Mouse (Mus musculus): ENCODE results near the gene Fgd5.
"Not testable (repeated sequence)": the region's sequence is repeated elsewhere in the genome, so short reads cannot be mapped to it uniquely, and the experiment has no call there.

The Fgd5 gene

GRCm38 (mm10) chr6:92065721-92066496 lies 87.2 kb downstream of the Fgd5 start:
- DNase-seq (ENCODE audit: low read depth, low spot score), result no peak

DNA sequence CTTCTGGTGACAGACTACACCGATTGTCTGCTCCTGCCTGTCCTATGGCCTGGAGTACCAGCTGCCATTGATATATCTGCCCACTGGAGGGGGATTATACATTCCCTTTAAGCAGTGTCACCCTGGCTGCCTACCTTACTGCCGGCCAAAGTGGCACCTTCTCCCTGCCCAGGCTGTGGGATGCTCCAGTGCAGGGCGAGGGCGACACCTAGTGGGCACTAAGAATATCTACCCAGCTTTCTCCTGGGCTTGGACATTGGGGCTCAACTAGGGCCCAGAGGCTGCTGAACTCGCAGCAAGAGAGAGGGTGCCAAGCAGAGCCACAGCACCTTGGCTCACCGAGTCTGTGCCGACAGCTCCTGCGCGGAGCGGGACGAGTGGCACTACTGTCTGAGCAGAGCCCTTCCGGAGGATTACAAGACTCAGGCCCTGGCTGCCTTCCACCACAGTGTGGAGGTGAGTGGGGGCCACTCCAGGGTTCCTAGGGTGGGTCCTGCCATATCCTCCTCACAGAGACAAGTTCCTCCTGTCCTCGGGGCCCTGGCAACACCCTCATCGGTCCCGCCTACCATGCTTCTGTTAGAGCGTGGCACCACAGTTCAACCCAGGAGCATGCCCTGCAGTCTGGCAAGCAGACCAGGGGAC lies 88.6 kb downstream of the Fgd5 start:
- DNase-seq (ENCODE audit: low read depth, low spot score), result no peak

GRCm38 (mm10) chr6:92071121-92071839 lies 92.6 kb downstream of the Fgd5 start:
- no peak for DNase-seq (ENCODE audit: low read depth, low spot score)

GRCm38 (mm10) chr6:92080730-92081129 lies 102.1 kb downstream of the Fgd5 start:
- no peak for DNase-seq (ENCODE audit: low read depth, low spot score)

DNA sequence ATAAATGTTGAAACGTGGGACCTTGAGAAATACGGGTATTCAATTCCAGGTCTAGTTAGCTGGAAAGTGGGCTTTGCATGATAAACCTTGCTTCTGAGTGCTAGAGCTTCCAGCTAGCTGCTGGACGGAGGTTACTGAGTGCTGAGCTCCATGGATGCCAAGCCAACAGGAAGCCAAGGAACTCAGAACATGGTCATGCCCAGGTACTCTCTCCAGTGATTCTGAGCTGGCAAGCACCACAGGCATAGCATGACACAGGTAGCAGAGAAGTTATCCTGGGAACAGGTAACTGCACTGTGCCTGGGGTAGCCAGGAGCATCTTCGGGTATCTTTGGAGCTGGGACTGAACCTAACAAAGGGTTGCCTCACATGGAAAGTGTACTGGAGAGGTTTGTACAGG lies 104.1 kb downstream of the Fgd5 start:
- DNase-seq (ENCODE audit: low read depth, low spot score), result no peak

GRCm38 (mm10) chr6:92084932-92085331 lies 106.3 kb downstream of the Fgd5 start:
- no peak for DNase-seq (ENCODE audit: low read depth, low spot score)

DNA sequence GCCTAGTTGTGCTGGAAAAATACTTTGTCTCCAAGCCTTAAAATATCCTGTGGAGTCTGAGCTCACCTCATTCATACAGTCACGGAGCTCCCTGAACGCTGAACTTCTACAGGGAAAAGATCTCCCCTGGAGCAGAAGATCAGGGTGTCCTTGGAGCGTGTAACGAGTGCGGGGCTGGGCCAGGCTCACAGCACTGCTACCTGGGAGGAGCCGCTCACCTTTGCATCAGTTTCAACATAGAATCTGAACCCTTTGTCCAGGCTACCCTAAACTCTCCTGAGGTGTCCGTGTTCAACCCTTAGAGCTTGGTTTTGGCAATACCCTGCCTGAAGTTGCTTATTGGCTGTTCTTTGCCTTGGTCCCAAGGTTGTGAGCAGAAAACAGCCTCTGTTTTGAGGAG lies 110.5 kb downstream of the Fgd5 start:
- not testable (repeated sequence) for DNase-seq (ENCODE audit: low read depth, low spot score)

DNA sequence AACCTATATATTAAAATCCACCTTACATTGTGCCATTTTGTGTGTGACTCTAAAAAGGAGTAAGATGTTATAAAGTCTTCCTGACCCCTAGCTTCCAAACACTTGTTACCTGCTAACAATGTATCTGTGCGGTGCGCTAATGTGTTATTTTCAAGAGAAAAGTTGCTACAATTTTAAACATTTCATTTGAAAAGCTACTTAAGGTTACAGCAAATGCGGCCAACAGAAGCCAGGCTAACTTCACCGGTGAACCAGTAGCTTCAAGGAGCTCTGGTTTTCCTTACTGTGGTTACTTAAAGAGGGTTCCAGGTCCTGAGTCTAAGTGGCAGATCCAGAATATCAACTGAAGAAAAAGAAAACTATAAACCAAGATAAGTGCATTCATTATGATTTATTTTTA lies 111.3 kb downstream of the Fgd5 start:
- DNase-seq (ENCODE audit: low read depth, low spot score), result no peak

GRCm38 (mm10) chr6:92090497-92090896 lies 111.8 kb downstream of the Fgd5 start:
- DNase-seq (ENCODE audit: low read depth, low spot score), result no peak

GRCm38 (mm10) chr6:92091130-92091591 lies 112.5 kb downstream of the Fgd5 start, which contains the start of gene Nr2c2:
TSS of gene Nr2c2 (plus strand) at chr6:92091390.
- DNase-seq (ENCODE audit: low read depth, low spot score), result peak; percentile 64

- peak; percentile 92 for DNase-seq (ENCODE audit: low read depth, low spot score)
Observed at GRCm38 (mm10) chr6:92091767-92092489, 113.2 kb downstream of the Fgd5 start.

DNA sequence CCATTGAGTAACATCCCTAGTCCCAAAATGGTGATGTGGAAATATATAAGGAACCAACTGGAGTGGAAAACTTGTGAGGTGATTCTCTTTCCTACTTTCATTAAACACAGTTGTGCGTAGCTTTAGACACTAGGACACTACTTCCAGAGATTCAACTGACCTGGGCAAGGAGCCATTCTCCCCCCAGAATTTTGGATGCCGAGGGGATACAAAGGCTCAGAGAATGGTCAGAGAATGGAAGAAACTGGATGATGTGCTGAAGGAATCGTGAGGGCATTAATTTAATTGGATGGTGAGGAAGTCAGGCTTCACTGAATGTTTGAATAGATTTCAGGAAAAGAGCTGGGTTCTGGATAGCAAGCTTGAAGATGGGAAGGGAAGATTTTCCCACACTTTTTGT lies 114.1 kb downstream of the Fgd5 start:
- DNase-seq (ENCODE audit: low read depth, low spot score), result no peak

- no peak for DNase-seq (ENCODE audit: low read depth, low spot score)
Observed at GRCm38 (mm10) chr6:92093869-92094268, 115.2 kb downstream of the Fgd5 start.

GRCm38 (mm10) chr6:92100679-92101360 lies 122.1 kb downstream of the Fgd5 start:
- no peak for DNase-seq (ENCODE audit: low read depth, low spot score)

DNA sequence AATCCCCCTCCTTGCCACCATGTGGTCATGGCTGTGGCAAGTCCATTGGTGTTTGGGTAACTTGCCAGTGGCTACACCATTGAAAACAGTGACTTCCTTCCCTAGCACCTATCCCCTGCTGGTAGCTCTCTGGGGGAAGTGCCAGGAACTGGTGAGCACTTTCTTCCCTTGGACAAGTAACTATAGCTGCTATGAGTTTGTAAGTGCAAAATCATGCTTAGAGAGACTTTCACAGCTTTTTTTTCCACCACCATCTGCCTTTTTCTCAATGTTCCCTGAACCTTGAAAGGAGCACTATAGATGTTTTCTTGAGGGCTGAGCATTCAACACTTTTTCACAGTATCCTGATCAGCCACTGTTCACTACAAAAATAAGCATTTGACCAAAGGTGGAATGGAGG lies 145.9 kb downstream of the Fgd5 start:
- no peak for DNase-seq (ENCODE audit: low read depth, low spot score)

Measured in brain, embryonic 18.5 days (tissue).